Mouse (Mus musculus): ENCODE results near the gene Tgfbr1. TPM values are rescaled to one million over a fixed set of nuclear protein-coding genes. Genes with fewer than 3 reads are reported as not detected.

Tgfbr1 gene
- polyA plus RNA-seq, 1 experiment from 2014 or later: 36.8 TPM

GRCm38 (mm10) chr4:47449586-47450522 lies 96.8 kb downstream of the Tgfbr1 start:
- Histone ChIP-seq H3K9me3 (replicated peaks; ENCODE audit: control insufficient read depth, low read length) (no peaks in the 10 kb centered on the region), H3K27me3 (ENCODE audit: control insufficient read depth, insufficient read depth, low read length) (no peaks in the 10 kb centered on the region), H3K4me1 (ENCODE audit: control insufficient read depth, insufficient read depth, low read length) (no peaks in the 10 kb centered on the region), H3K36me3 (ENCODE audit: control insufficient read depth, insufficient read depth, low read length) (no peaks in the 10 kb centered on the region), H3K4me2 (no peak overlapping the region), H3K27ac (ENCODE audit: low read depth, low read length) (no peak overlapping the region), H3K9ac (ENCODE audit: low read depth, low read length) (no peak overlapping the region), H3K4me3 (ENCODE audit: low read depth, low read length) (no peak overlapping the region)
- WGBS (ENCODE audit: insufficient replicate concordance): 36% methylated on average over 18 of the region's 18 CpGs
- no peak for ATAC-seq (replicated peaks; ENCODE audit: insufficient number of reproducible peaks, low FRiP score, low TSS enrichment)

Other genes starting within 250 kb of the Tgfbr1 start
- gene Col15a1, start 145.1 kb upstream of the Tgfbr1 start, polyA plus RNA-seq (2014; fragmentation: Nextera tagmentation; extraction: Ambion mirVana): 0.97 and 2.0 TPM in 2 replicates
- 34.6 and 37.7 TPM in 2 replicates for gene Alg2, start 121.1 kb downstream of the Tgfbr1 start, polyA plus RNA-seq (2014; fragmentation: Nextera tagmentation; extraction: Ambion mirVana)
- 201 and 211 TPM in 2 replicates for gene Sec61b, start 121.4 kb downstream of the Tgfbr1 start, polyA plus RNA-seq (2014; fragmentation: Nextera tagmentation; extraction: Ambion mirVana)